Mouse (Mus musculus) frontal cortex, adult 2 months (tissue): ENCODE data around the gene Dram1. TPM values are rescaled to one million over a fixed set of nuclear protein-coding genes. Genes with fewer than 3 reads are reported as not detected.
"Not testable (repeated sequence)": the region's sequence is repeated elsewhere in the genome, so short reads cannot be mapped to it uniquely, and the experiment has no call there.

Experiments used
- DNase-seq, 2 experiments: peaks; one replicate each; pipeline ENCODE4 v3.0.0; 2022; ENCODE audit warnings: low spot score in 1 of 2; ENCODE audit errors: extremely low spot score in 1 of 2
- polyA plus RNA-seq: library from polyadenylated mRNA; depleted of rRNA; stranded (reverse); fragments of >200 nt; gene quantifications from 2 replicates; pipeline ENCODE4 v1.2.3, GENCODE M21; 2012

The Dram1 gene
- polyA plus RNA-seq, 1 experiment: 1.7 TPM

DNA sequence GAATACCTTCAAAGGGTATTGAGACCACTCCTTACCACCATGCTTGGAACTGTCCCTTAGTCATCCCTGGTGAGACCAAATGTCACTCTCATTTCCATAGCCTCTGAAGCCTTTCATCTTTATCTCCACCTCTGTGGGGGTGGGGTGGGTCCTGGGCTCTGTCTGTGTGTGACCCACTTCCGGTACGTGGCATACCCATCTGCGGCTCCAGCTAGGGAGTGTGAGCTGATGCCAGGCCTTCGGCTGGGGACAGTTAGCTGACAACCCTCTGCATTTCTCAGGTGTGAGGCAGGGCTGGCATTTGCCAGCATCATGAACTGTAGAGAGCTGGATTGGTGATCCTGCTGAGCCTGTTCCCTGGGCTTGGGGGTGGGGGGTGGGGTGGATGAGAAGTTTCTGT is 10.7 kb upstream of the Dram1 start:
- no peak for DNase-seq

DNA sequence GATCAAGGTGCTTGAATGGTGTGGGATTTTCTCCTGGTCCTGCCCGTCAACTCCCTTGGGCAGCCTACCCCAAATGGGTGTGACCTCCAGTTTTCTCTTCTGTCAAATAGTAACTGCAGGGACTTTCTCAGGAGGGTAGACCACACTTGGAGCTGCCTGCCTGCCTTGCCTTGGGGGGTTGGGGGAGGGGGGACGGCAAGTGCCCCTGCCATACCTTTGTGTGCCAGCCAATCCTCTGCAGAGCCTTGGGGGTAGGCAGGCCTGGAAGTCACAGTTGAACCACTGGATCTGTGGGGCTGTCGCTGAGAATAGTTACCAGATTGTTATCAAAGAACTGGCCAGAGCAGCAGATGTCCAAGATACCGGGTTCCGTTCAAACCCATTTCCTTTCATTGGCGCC is 7.4 kb upstream of the Dram1 start:
- DNase-seq: no peak

DNA sequence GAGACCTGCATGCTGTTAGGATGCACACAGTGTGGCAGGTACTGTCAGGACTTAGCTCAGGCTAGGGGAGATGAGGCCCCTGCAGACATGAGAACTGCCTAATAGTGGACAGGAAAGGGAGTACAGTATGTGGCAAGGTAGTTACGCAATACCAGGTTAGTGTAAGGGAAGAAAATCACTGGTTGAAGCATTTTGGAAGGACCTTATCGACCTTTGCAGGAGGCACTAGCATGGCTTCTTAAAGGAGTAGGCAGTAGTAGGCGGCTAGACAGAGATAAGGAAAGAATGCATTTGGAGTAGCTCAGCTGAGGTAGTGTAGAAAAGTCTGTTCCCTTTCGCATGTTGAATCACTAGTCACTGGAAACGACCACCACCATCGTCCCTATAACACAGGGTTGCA is 6.9 kb upstream of the Dram1 start:
- no peak for DNase-seq

DNA sequence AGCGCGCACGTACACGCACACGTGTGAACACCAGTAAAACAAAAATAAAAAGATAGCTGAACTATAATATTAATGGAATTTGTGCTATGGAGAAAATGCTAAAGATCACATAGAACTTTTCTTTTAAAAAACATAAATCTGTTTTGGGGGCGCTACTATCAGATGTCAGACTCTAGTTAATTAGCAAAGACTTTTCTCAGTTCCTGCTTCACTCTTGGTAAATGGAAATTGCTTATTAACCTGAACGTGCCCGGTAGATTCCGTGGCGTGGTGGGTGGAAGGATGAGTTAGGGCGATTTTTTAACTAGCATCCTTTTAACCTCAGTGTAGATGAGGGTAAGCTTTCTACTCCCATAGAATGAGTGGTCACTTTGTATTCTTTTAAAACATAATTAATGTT is 6.4 kb upstream of the Dram1 start:
- no peak for DNase-seq

DNA sequence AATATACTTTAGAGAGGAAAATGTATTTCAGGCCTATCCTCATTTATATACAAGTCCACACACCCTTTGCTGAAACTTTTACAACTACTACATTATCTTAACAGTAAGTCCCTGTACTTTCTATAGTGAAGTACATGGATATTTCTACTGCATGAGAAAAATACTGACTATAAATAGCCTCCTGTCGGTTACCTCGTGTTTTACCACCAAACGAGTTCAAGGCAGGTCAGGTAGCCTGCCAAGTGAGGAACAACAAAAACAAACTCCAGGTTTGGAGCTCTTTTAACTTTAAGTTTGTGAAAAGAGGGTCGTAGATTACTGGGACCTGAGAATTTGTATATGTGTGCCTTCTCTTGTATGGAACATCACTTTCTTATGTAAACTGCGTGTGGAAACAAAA is 5.2 kb upstream of the Dram1 start:
- no peak for DNase-seq

DNA sequence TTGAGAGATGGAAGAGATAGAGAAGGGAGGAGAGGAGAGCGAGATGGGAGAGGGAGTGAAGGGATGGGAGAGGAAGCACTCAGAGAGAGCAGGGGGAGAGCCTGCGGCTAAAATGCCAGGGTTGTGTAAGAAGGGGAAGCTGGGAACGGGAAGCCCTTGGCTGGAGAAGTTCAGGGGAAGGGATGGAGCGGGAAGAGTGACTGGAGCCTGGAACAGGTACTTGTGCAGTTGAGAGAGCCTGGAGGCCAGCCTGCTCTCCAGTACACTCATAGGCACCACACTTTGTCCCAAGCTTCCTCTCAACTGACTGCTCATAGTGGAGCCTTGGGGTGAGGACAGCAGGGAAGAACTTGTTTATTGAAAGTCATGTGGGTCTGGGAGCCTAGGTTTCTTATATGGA is 4.6 kb upstream of the Dram1 start:
- DNase-seq: no peak

DNA sequence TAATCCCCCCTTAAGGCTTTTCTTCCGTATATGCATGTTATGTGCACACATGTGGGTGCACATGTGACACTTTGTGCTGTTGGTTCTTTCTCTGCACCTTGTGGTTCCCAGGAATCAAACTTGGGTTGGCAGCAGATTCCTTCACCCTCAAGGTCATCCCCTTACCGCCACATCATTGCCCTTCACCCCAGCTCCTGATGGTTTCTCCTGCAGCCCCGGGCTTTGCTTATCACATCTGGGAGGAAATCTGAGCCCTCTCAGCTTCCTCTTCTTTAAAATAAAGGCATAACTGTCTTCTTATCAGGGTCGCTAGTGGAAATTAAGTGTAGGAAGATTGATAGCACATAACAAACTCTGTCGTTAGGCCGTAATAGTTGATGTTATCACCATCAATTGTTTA is 3.1 kb upstream of the Dram1 start:
- no peak for DNase-seq

DNA sequence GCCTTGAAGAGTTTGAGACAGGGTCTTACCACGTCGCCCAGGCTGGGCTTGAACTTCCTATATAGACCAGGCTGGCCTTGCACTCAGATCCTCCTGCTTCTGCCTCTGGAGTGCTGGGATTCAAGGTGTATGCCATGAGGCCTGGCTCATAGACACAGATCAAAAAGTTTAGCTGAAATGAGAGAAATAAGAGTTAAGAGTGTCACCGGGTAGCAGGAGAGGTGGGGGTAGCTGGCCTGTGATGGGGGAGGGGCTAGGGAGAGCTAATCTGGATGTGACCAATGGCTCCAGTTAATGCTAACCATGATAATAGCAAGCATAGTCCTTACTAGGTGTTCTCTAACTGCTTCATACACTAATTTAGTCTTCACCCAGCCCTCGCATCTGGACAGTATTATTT is 2.4 kb upstream of the Dram1 start:
- DNase-seq: no peak

DNA sequence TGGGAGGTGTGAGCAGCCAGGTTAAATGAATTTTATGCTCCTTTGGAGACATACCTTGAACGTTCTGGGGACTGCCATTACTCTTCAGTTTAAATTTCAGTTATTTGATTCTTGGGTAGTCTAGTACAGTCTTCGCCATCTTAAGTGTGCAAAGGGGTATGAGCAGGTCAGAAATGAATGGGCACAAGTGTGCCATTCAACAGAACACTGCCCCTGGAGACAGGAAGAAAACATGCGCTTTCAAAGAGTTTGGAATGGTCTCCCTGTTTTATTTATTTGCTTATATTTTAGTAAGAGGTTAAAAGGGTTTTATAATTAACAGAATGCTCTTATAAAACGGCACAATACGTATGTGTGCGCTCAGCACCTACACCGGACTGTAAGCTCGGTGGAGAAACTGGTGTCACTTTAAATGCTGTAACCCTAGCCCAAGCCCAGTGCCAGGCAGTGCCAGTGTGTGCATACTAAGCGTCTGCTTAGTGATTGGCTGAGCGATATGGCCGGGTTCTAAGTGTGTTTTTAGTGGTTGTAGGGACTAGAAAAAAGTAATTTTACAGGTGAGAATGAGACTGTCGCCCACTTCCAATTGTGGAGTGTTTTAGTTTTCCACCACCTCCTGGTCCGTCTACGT is 1.7 kb upstream of the Dram1 start:
- no peak for DNase-seq

DNA sequence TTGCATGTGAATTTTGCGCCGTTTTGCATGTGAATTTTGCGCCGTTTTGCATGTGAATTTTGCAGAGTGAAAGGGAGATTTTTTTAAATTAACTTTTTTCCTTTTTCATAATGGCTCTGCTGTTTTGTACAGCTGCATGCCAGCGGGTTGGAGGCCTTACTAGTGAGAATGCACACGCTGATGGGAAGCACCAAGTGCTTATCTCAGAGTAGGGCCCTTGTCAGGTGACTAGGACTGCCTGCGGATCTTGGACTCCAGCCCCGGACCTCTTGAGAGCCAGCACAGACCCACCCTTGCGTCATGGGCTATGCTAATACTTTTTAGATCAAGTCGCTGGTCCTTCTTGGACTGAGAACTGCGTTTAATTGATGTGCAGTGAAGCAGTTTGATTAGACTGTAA is 1.1 kb upstream of the Dram1 start:
- peak in 1 of 2 experiments; percentile 34 for DNase-seq

DNA sequence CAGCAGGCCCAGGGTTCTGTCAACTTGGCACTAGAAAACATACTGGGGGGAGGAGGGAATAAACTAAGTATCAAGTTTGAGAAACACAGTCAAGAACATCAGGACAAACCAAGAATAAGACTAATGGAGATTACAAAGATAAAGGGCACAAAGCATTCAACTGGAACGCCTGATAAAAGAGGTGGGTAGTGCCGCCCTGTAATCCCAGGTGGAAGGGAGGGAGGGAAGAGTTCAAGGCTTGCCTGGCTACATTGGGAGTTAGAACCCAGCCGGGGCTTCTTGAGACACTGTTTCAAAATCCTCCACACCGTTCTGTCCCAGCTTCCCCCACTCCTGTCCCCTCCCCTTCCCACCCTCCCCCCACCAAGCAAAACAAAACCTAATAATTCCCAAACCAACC is 1.2 kb downstream of the Dram1 start:
- DNase-seq: no peak

DNA sequence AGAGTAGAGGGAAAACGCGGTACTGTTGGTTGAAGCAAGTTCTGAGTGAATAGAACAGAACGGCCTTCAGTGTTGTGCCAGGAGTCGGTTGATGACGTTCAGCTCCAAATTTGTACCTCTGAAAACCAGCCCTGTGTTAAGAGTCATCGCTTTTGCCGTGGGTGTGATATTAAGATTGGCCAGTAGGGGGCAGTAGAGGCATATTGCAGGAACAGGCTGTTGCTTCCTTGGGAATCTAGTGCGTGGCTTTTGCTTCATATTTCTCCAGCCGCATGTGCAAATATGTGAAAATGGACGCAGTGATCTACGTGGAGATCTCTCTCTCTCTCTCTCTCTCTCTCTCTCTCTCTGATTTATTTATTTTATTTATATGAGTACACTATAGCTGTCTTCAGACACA is 2.1 kb downstream of the Dram1 start:
- peak; percentile 91 to 99 for DNase-seq

DNA sequence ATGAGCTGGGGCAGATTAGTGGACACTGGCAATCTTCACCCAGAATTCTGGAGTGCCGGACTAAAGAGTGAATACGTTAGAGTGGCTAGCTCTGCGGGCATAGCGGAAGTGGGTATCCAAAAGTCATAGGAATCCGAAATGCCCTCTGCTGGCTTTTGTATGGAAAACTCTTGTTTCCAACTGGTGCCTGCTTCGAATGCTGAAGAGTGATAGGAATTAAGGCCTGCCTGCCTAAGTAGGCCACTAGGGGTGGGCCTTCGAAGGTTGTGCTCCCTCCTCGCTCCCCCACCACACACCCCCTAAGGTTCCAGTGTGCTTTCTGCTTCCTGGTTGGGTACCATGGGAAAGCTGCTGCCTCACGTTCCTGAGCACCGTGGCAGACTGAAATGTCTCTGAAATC is 3.9 kb downstream of the Dram1 start:
- no peak for DNase-seq

DNA sequence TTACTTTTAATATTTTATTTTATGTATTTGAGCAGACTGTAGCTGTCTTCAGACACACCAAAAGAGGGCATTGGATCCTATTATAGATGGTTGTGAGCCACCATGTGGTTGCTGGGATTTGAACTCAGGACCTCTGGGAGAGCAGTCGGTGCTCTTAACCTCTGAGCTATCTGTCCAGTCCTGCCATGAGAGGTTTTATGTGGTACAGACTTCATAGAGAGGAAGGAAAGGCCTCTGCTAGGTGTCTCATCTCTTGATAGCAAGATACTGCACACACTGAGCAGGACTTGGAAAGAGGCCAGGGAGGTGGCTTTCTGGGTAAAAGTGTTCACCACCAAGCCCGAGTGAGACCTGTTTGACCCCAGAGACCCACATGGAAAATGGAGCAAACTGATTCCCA is 5.9 kb downstream of the Dram1 start:
- not testable (repeated sequence) for DNase-seq

DNA sequence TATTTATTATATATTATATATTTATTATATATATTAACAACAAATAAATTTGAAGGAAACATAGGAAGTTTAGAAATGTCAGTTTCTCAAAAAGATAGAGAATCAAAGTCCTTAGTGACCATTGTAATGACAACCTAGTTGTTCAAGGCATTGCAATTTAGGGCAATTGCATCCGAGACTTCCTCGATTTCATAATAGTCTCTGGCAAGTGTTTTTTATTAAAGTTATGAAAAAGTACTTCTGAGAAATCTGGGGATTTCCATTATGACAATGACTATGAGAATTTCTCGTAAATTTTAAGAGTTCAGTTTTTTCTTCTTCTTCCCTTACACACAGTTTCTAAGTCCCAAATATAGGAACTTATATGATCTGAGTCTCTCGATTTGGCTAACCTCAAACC is 6.4 kb downstream of the Dram1 start:
- no peak for DNase-seq

DNA sequence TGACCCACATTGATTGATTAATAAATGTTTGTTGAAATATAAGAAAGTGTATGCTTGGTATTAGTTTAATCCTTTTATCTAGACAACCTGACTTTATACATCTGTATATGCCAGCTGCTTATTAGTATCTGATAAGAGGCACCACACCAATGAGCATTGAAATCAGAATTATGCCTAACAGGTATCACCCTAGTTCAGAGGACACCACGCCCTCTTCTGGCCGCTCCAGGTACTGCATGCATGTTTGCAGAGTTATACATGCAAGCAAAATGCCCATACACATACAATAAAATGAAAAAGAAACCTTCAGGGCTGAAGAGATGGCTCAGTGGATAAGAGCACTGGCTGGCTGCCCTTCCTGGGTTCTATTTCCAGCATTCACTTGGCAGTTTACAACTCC is 7.1 kb downstream of the Dram1 start:
- DNase-seq: no peak

DNA sequence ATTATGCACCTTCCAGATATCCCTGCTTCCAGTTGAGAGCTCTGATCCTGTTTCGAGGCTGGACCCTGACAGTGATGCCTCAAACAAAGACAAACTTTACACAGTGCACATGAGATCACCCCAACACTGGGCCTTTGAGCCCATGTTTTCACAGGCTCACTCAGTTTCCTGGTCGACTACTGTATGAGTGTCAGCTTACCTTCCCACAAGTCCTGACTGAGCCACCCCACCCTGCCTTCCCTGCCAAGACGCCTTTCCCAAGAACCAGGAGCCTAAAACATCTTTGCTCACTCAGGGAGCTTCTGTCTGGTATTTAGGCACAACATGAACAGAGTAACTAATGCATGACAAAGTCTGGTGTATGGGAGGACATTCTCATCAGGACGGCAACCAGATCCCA is 9.6 kb downstream of the Dram1 start:
- no peak for DNase-seq

DNA sequence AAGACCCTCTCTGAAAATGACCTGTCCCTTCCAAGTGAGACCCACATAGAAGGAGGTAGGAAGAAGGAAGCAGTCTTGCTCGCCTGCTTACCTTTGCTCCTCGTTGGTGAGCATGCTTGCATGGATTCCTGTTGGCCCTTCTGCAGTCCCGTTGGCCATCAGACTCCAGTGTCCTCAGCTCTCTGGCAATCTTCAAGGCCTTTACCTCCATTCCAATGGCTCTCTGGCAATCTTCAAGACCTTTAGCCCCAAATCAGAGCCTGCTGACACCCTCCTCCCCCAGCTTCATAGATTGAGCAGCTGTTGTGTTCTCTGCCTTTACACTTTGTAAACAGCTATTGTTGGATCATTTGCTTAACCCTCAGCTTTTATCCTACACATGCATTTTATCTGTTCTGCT is 14.7 kb downstream of the Dram1 start:
- DNase-seq: no peak

DNA sequence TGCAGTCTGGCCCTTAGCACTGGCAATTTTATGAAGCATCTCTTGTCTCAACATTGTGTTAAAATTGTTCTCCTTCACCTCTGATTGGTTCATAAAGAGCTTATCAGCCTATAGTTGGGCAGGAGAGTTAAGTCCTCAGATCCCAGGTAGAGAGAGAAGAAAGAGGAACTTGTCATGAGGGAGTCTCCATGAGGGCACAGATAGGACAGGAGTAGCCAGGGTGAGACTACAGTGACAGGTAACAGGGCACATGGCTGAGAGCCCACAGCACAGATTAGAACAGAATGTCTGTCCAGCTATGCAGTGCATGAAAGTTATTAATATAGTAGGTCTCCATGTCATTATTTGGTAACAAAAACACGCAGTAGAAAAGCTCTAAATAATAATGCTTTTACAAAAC is 16.7 kb downstream of the Dram1 start:
- DNase-seq: no peak

DNA sequence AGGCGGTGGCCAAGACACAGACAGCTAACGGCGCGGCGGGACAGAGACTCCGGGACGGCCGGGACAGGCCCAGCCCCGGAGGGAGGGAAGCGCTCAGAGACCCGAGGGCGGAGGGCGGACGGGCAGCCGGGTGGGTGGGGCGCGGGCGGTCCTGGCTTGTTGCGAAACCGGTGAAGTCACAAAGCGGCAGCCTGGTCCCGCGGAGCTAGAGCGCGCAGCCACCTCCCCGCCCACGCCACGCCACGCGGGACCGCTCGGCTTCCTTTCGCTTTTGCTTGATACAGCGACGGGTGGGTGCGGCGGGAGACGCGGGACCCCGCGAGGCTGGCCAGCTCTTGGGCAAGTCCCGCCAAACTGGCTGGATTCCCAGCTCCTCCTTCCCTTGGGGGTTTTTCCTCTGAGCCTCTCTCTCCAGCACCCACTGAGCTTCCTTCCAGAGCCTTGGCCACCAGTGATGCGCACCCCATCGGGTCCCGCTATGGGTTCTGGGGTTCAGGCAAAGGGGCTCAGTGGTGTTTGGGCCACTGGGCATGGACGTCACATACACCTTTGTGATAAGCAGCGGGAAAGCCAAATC is 21.8 kb downstream of the Dram1 start:
- DNase-seq: peak in 1 of 2 experiments; percentile 56

DNA sequence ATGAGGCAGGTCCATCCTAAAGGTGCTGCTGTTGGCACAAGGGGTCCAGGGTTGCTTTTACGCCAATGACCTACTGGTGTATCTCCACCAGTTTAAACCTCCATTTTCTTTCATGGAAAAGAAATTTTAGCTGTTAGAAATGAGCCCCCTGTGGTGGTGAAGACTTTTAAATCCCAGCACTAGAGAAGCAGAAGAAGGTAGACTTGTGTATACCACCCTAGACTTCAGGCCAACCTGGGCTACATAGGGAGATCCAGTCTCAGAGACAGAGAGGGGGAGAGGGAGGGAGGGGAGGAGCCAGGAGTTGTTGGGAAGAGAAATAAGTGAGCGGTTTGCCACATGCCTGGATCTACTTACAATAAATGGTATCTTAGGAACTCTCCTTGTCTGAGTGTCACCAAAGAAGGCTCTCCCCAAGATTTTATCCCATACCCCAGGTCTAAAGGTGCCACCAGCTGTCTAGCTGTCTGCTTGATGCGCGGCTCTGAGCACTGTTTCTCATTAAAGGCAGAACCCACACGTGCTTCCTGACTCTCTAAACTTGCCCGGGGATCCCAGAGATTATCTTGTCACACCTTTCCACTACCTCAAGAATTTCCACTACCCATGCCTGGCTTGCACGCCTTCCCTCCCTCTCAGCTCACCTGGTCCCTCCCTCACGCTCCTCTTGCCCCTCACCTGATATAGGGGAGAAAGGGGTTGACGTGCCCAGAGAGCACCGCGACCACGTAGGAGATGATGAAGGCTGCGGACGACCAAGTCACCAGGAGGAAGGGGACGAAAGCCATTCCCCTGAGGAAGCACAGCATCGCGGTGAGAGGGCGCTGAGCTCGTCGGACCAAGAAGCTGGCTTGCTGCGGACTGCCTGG is 22.5 kb downstream of the Dram1 start:
- DNase-seq: no peak

DNA sequence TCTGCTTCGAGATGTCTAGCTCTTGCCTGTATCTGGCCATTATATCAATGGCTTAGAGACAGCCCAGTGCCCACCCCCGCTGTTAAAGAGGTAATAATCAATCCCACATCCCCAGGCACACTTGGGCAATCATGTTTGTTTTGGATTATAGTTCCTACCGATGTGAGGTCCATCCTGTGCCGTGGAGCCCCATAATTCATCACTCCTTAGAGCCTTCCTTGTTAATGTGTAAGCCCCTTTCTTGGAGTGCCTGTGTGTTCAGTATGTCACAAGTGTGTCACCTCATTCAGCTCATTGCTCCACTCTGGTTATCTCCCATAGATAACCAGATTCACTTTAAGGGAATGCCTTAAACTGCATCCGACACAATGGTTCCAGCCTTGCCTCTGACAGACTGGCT is 24.3 kb downstream of the Dram1 start:
- no peak for DNase-seq
